Mouse (Mus musculus) heart, adult 2 months (tissue): Measurements from ENCODE around the gene Hpse2.

ENCODE experiments used
- CTCF ChIP-seq: fragments of 200-600 bp; IDR thresholded peaks from 2 replicates; pipeline ENCODE4 v1.8.1; 2022; ENCODE audit warnings: antibody characterized with exemption, mild to moderate bottlenecking, moderate library complexity
- EP300 ChIP-seq: fragments of 200-500 bp; IDR thresholded peaks from 2 replicates; pipeline ENCODE4 v1.6.1; 2011; ENCODE audit warnings: low read depth, low read length, control low read depth; ENCODE audit not compliant: insufficient read depth
- POLR2A ChIP-seq: fragments of 200-500 bp; IDR thresholded peaks from 2 replicates; pipeline ENCODE4 v1.6.1; 2011; ENCODE audit warnings: mild to moderate bottlenecking, low read depth, low read length, control low read depth; ENCODE audit not compliant: insufficient read depth

GRCm38 (mm10) chr19:42769648-42770047 is 618.5 kb downstream of the Hpse2 start:
- TF ChIP-seq POLR2A (no peak), CTCF (no peak), EP300 (no peak)
